Mouse (Mus musculus) kidney, adult 18-20 months (tissue): Measurements from ENCODE around the gene Ramp1.

Experiments used
- DNase-seq: peaks from one replicate; pipeline ENCODE4 v3.0.0; 2021

The Ramp1 gene

DNA sequence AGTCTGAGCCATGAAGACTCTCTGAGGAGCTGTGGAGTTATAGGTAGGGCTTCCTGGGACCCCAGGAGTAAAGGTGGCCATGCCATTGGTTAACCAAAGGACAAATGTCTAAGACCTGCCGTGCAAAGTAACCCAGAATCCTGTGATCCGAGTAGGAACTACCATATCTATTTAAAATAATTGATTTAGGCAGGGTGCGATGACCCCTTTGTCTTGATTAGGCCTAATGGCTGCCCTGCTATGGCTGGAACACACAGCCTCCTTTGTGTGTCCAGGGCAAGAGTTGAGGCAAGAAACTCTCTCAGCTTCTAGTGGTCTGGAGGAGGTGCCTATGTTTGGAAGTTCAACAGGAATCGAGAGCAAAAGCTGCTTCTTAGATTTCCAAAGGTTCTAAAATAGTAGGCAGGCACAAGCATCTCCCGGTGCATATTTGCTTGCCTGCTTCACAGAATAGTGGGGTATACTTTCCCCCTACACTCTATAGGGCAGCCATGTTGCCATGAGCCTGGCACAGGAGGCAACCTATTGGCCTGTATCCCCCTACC is 24.7 kb downstream of the Ramp1 start:
- no peak for DNase-seq

DNA sequence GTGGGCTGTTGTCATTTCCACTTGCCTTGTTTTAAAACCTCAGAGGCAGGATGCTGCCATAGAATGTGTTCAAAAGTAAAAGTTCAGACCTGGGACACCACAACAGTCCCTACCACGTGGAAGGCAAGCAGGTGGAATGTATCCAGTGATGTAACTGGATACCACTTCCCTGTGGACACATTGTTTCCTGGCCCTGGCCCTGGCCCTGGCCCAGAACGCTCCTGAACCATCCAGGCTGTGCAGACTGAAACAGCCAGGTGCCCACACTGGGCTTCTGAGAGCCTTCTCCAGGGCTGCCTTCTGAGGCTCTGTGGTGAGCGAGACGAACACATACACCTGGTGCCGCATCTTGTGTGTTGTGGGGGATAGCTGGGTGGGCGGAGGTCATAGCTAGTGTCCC is 26.0 kb downstream of the Ramp1 start:
- DNase-seq: no peak

DNA sequence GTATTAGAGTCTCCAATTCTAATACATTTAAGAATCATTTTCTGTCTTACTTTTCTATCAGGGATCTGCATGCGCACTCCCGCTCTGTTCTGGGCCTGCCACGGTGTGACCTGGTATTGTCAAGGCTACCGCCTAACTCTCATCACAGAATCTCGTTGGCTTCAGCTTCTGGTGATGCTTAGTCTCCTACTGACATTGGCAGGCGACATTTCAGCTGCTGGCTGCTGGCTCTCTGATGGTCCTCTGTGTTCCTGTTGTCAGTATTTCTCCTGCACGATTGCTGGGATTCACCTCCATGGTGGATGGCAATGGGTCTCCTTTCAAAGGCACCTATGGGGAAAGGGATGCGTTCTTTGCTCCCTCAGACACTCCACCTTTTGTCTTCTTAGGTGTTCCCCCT is 26.7 kb downstream of the Ramp1 start:
- no peak for DNase-seq

GRCm38 (mm10) chr1:91206873-91207272 is 27.3 kb downstream of the Ramp1 start:
- no peak for DNase-seq

DNA sequence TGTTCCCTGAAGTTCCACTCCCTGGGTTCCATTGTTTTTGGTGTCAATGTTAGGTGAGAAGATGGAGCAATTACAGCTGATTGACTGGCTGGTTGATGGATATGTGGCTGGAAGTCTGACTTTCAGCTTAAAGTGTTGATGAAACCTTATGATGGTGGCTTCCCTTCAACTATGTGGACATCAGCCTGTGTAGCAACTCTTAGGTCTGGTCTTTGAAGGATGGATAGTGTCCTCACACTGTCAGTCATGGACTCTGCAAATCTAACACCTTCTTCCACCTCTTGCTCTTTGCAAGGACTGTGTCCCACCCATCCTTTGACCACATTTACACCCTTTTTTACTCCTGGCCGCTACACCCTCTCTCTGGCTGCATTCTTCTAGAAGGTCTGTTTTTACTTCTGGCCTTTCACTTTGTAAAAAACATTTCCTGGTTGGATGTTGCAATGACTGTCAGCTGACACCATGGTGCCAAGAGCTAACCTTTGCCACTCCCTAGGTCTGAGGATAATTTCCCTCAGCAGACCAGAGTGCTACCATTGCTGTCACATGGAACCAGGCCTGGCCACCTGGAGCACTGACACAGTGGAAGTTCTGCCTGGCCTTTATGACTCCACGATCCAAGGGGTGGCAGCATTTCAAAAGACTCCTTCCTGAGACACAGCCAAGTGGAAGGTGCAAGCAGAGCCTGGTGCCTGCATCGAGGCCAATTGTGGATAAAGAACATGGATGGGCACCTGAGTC is 27.9 kb downstream of the Ramp1 start:
- DNase-seq: no peak

- no peak for DNase-seq
Measured at GRCm38 (mm10) chr1:91209343-91209742, 29.7 kb downstream of the Ramp1 start.

DNA sequence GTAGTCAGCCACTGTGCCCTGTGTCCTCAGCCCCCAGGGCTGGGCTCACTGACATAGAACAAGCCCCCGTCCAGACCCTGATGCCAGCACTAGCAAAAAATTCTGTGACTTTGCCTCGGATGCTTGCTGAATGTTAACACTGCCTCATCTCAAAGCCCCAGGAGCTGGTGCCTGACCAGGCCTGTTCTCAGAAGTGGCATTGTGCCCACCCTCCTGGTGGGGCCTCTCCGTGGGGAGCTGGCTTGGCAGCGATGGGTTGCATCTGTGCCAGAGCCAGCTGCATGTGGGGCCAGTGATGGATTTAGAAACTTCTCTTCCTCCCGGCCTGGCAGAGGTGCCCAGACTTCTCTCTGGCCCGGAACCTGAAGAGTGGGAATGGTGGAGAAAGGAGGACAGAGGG is 30.2 kb downstream of the Ramp1 start:
- no peak for DNase-seq

DNA sequence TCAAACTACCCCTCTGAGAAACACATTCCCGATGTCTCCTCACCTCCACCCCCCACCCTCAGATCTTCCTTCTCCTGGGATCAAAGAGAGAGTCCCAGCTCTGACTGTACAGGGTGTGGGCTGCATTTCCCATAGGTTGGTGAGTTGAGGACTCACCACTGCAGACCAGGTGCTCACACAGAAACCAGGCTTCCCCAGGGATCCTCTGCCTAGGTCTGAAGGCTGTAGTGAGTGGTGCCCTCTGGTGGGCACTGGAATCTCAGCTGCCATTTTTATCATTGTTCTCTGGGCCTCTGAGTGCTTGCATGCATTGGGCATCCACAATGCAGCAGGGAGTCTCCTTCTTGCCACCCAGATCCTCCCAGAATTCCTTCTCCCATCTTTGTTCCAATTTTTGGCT is 31.5 kb downstream of the Ramp1 start:
- DNase-seq: peak; percentile 56

GRCm38 (mm10) chr1:91211591-91212008 is 32.0 kb downstream of the Ramp1 start:
- no peak for DNase-seq

DNA sequence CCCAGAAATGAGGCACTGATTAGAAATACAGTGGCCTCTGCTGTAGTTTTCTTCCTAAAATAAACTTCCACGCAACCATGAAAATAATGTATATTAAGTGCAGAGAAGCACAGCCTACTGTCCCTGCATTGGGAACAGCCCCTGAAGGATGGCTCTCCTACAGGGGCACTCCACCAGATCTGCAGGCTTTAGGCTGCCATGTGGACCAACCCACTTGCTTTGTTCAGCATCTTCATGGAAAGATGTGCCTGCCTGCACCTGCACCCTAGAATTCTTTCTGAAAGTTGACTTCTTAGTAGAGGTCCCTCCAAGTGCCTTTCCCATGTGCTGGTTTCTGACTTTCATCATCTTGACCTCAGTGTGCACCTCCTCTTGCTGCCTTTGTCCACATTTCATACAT is 35.6 kb downstream of the Ramp1 start:
- DNase-seq: no peak

DNA sequence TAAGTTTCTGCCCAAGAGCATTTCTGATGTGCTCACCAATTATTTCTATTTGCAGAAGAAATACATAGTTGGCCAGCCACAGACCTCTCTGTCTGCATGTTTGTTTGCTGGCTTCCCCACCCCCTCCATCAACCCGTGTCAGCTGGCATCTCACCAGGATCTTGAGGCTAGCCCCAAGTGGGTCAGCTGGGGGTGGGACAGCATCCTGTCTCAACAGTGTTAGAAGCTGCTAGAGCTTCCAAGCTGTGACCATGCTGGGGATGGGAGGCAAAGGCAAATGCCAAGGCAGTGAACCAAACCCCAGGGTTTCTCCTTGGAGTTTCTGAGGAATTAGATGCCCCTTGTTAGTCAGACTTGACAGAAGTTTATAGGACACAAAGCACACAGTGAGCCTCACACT is 36.4 kb downstream of the Ramp1 start:
- no peak for DNase-seq

GRCm38 (mm10) chr1:91216504-91217267 is 37.1 kb downstream of the Ramp1 start:
- DNase-seq: no peak

- no peak for DNase-seq
Measured at GRCm38 (mm10) chr1:91219641-91220321, 40.2 kb downstream of the Ramp1 start.

DNA sequence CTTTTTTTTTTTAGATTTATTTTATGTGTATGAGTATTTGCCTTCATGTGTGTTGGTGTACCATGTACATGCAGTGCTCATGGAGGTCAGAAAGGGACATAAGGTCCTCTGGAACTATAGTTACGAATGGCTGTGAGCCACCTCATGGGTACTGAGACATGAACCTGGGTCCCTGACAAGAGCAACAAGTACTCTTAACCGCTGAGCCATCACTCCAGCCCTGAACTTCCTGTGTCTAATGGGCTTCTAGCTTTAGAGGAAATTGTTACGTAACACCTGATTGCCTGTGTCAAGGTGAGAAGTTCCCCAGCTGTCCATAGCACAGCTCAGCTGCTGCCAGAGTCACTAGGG is 40.7 kb downstream of the Ramp1 start:
- DNase-seq: no peak

- no peak for DNase-seq
Measured at GRCm38 (mm10) chr1:91226562-91226961, 46.9 kb downstream of the Ramp1 start.

DNA sequence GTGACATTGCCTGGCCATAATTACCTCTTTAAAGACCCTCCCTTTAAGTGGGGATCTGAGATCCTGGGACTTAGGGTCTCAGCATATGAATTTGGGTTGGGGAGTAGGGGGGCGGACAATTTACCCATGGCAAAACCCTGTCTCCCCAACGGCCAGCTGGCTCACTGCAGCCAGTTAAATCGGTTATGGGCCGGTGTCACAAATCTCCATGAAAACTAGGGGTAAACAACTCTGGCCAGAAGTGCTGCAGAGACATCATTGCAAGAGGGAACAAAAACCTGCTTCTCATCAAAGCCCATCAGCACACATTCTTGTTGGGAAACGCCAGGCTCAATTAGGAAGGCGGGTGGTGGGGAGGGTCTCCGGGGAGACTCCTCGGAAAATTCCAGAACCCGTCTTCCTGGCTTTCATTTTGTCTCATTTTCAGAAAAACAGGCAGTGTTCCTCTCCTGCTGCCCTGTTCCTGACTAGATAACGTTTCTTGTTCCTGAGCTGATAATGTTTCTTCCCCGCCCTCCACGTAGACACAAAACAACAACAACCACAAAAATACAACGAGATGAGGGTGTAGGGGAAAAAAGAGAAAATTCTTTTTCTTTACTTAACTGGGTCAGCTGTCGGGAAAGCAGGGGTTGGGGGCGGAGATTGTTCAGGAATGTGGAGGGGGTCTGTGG is 47.9 kb downstream of the Ramp1 start:
- no peak for DNase-seq

DNA sequence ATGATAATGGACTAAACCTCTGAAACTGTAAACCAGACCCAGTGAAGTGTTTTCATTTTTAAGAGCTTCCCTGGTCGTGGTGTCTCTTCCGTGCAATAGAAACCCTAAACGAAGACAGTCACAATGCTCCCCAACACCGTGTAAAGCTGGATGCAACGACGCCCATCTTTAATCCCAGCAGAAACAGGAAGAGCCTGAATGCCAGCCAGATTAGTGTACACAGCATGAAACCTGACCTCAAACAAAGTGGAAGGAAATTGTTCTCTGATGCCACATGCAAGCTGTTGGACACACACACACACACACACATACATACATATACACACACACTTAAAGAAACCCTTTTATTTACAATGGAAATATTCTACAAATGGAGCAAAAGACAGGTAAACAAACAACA is 51.5 kb downstream of the Ramp1 start:
- no peak for DNase-seq

DNA sequence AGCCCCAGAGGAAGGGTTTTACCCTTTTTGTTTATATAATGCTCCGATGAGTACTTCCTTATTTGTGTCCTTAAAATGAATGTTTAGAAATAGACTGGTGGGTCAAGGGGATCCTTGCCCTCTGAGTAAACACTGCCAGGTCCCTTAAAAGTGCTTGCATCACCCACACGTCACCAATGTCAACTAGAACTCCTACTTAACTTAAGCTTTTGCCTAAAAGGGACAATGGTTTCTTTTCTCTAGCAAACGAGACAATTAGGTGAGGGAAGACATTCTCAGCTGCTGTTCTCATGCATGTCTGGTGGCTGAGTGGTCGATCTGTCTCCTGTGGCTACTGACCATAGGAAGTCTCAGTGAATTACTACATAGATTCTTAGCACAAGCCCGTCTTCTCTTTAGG is 52.3 kb downstream of the Ramp1 start:
- DNase-seq: no peak

- DNase-seq: no peak
Measured at GRCm38 (mm10) chr1:91235395-91235794, 55.8 kb downstream of the Ramp1 start.

- DNase-seq: no peak
Measured at GRCm38 (mm10) chr1:91237676-91238075, 58.1 kb downstream of the Ramp1 start.

GRCm38 (mm10) chr1:91239112-91239511 is 59.5 kb downstream of the Ramp1 start:
- DNase-seq: peak; percentile 58

DNA sequence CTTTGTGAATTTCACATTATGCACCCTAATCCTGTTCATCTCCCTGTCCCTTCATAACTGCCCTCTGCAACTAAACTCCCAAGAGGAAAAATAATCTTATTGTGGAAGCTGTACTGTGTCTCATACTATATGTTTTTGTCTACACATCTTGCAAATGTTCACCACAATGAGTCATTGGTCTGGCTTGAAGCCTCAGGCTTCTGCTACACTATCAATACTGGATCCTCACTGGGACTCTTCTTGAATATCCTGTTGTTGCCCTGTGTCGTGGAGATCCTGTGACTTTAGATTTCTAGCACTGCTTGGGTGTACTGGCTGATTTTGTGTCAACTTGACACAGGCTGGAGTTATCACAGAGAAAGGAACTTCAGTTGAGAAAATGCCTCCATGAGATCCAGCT is 60.2 kb downstream of the Ramp1 start:
- no peak for DNase-seq

- DNase-seq: no peak
Measured at GRCm38 (mm10) chr1:91240685-91241084, 61.1 kb downstream of the Ramp1 start.
